Mouse (Mus musculus) stomach, embryonic 14.5 days (tissue): Measurements from ENCODE around the gene Sgms1. TPM values are rescaled to one million over a fixed set of nuclear protein-coding genes. Genes with fewer than 3 reads are reported as not detected.

Experiments
- ATAC-seq: fragments of 200-750 bp; cut with Nextera tagmentation; 2 replicates; pipeline ENCODE4 v1.8.0; 2017; ENCODE audit warnings: low read depth, moderate TSS enrichment; ENCODE audit not compliant: insufficient number of reproducible peaks, insufficient read depth, low FRiP score
- H3K27ac ChIP-seq: fragments of 300-500 bp; sonication (generic); 2 replicates; pipeline ENCODE4 v1.5.1; 2014; ENCODE audit warnings: mild to moderate bottlenecking, low read length, moderate library complexity, mixed read lengths
- H3K27me3 ChIP-seq: fragments of 300-500 bp; sonication (generic); 2 replicates; pipeline ENCODE4 v1.6.1; 2014; ENCODE audit warnings: low read length, control low read depth, mixed read lengths; ENCODE audit not compliant: control insufficient read depth, insufficient read depth
- H3K36me3 ChIP-seq: fragments of 300-500 bp; sonication (generic); 2 replicates; pipeline ENCODE4 v1.6.1; 2014; ENCODE audit warnings: mild to moderate bottlenecking, control low read depth, low read length, moderate library complexity, mixed read lengths; ENCODE audit not compliant: control insufficient read depth, insufficient read depth
- H3K4me1 ChIP-seq: fragments of 300-500 bp; sonication (generic); 2 replicates; pipeline ENCODE4 v1.6.1; 2014; ENCODE audit warnings: low read length, control low read depth, mixed read lengths; ENCODE audit not compliant: control insufficient read depth, insufficient read depth
- H3K4me2 ChIP-seq: fragments of 300-500 bp; sonication (generic); replicated peaks from 2 replicates; pipeline ENCODE4 v1.6.1; 2014; ENCODE audit warnings: low read depth, low read length, control low read depth
- H3K4me3 ChIP-seq: fragments of 300-500 bp; sonication (generic); 2 replicates; pipeline ENCODE4 v1.5.1; 2014; ENCODE audit warnings: low read depth, low read length, control low read depth
- H3K9ac ChIP-seq: fragments of 300-500 bp; sonication (generic); replicated peaks from 2 replicates; pipeline ENCODE4 v1.6.1; 2014; ENCODE audit warnings: low read depth, mild to moderate bottlenecking, control low read depth, low read length, moderate library complexity, mixed read lengths
- H3K9me3 ChIP-seq: fragments of 300-500 bp; sonication (generic); 2 replicates; pipeline ENCODE4 v1.6.1; 2016; ENCODE audit warnings: low read depth, low read length, control low read depth; ENCODE audit not compliant: control insufficient read depth
- WGBS: fragments of 180-500 bp; shearing (Covaris S2); extraction: QIAGEN DNeasy Blood & Tissue Kit; methylation state at CpG from one replicate; pipeline ENCODE4 v1.1.7; 2014; 5-methylcytosine and 5-hydroxymethylcytosine counted together
- polyA plus RNA-seq: library from polyadenylated mRNA; unstranded; fragments of >200 nt; fragmentation: Nextera tagmentation; extraction: Ambion mirVana; gene quantifications from 2 replicates; pipeline ENCODE4 v1.2.1, GENCODE M21; 2014

Gene Sgms1
- polyA plus RNA-seq, 1 experiment from 2014 or later = 50.9 TPM

- Histone ChIP-seq H3K4me2 (no peak overlapping the region), H3K9ac (no peak overlapping the region), H3K4me1 (peaks cover 1% of the 10 kb centered on the region; the same call in 1 of the 2 replicates), H3K4me3 (no peak overlapping the region), H3K27ac (no peak overlapping the region), H3K9me3 (no peaks in the 10 kb centered on the region), H3K36me3 (no peaks in the 10 kb centered on the region), H3K27me3 (no peaks in the 10 kb centered on the region)
- ATAC-seq = no peak
- WGBS = 83% methylated on average over 5 of the region's 5 CpGs
These were observed 215.0 kb downstream of the Sgms1 start for GRCm38 (mm10) chr19:32174561-32174960.

DNA sequence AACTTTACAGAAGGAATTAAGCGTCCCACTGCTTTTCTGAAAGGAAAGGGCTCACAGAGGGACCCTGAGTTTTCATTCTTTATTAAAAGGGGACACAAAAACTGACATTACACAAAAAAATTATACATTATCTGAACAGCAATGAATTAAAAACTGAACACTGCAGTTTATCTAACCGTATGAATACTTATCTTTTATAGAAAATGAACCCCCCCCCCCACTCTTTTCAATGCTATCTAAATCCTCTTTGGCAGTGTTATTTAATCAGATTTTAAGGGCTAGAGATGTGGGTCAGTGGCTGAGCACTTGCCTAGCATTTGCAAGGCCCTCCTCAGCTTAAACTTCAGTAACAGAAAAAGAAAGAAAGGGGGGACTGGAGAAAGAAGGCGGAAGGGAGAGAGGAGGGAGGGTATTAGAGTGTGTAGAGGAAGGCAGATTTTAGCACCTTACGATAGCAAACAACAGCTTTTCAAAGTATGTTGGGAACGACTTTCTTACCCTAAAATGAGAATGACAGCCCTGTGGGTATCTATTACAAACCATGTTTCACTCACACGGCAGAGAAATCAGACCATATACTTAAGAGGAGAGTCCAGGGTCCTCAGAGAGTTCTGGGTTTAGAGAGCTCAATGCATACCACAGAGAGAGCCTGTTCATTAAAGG lies 215.9 kb downstream of the Sgms1 start:
- no peak overlapping the region for H3K27ac ChIP-seq
- H3K27me3 ChIP-seq = no peaks in the 10 kb centered on the region
- H3K4me2 ChIP-seq = no peak overlapping the region
- H3K9me3 ChIP-seq = no peaks in the 10 kb centered on the region
- H3K9ac ChIP-seq = no peak overlapping the region
- H3K4me1 ChIP-seq = no peaks in the 10 kb centered on the region
- ATAC-seq = no peak
- WGBS = 70% methylated on average over 6 of the region's 6 CpGs
- H3K36me3 ChIP-seq = no peaks in the 10 kb centered on the region
- no peak overlapping the region for H3K4me3 ChIP-seq

DNA sequence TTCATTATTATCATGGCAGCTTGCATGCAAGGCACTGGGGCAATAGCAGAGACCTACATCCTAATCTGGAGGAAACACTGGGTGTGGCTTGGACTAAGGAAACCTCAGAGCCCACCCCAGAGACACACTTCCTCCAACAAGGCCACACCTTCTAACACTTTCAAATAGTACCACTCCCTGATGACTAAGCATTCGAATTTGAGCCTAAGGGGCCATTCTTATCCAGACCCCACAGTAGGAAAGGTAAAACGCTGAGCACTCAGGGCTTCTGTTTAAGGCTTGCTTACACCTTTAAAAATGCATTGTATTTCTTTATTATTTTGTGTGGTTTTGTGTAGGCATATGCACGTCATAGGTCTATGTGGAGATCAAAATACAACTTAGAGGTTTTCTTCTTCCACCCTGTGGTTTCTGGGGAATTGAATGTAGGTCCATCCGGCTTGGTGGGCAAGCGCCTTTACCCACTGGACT lies 217.0 kb downstream of the Sgms1 start:
- 82% methylated on average over 5 of the region's 5 CpGs for WGBS
- Histone ChIP-seq H3K27me3 (no peaks in the 10 kb centered on the region), H3K4me3 (no peak overlapping the region), H3K4me1 (no peaks in the 10 kb centered on the region), H3K9ac (no peak overlapping the region), H3K27ac (no peak overlapping the region), H3K36me3 (no peaks in the 10 kb centered on the region), H3K9me3 (no peaks in the 10 kb centered on the region), H3K4me2 (no peak overlapping the region)
- no peak for ATAC-seq

DNA sequence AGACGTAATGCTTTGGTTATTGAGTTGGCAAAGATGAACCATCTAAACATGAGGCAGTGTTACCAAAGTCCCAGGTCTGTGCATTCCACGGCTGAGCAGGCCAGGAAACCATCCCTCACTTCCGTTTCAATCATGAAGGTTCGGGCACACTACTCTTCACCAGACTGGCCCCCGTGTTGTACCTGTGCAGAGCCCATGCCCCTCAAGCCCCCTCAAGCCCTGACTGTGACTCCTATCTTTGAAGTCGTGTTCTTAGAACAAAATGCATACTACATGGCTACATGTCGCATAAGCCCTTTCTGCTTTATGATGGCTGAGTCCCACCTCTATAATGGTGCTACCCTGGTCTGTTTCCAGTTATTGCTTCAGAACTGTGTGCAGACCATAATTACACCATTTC lies 217.5 kb downstream of the Sgms1 start:
- no peak for ATAC-seq
- no peak overlapping the region for H3K9ac ChIP-seq
- no peaks in the 10 kb centered on the region for H3K9me3 ChIP-seq
- WGBS = 88% methylated on average over 7 of the region's 7 CpGs
- no peak overlapping the region for H3K27ac ChIP-seq
- no peaks in the 10 kb centered on the region for H3K36me3 ChIP-seq
- H3K4me2 ChIP-seq = no peak overlapping the region
- no peak overlapping the region for H3K4me3 ChIP-seq
- no peaks in the 10 kb centered on the region for H3K27me3 ChIP-seq
- no peaks in the 10 kb centered on the region for H3K4me1 ChIP-seq

DNA sequence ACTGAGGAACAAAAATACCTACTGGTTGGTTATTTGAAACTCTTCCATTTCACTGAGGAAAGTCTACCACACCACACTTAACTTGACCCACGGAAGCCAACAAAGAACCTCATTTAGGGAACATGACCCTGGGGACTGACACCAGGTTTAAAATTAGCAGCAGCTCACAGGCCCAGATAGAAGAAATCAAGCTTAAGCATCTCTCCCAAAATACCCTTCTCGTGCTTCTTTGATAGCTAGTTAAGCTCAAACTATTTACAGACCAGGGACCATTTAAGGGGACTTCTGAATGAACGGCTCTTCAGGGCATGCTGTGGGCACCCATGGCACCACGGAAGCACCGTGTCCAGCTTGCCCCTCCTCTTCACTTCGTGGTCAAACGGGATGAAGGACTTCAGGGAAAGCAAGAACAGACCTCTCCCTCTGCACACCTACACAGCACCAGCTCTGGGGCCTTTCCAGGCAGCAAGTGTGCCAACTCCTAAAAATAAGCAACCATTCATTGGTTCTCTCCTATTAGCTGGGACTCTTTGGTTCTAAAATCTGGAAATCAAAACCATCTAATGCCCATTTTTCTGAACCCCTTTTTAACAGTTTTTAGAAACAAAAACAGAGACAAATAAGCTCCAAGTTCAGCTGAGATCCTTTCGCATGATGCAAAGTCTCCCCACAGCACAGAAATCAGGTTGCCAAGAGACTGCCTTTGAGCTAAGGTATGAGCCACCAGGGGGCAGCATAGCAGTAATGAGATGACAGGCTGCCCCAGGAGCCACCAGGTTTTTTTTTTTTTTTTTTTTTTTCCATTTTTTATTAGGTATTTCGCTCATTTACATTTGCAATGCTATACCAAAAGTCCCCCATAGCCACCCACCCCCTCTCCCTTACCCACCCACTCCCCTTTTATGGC lies 219.6 kb downstream of the Sgms1 start:
- 80% methylated on average over 8 of the region's 9 CpGs for WGBS

GRCm38 (mm10) chr19:32168031-32168430 lies 221.5 kb downstream of the Sgms1 start:
- Histone ChIP-seq H3K36me3 (no peaks in the 10 kb centered on the region), H3K4me1 (no peaks in the 10 kb centered on the region), H3K4me3 (no peak overlapping the region), H3K4me2 (no peak overlapping the region), H3K9ac (no peak overlapping the region), H3K27ac (no peak overlapping the region), H3K9me3 (no peaks in the 10 kb centered on the region), H3K27me3 (no peaks in the 10 kb centered on the region)
- whole genome bisulfite sequencing = 93% methylated on average over 9 of the region's 9 CpGs
- no peak for ATAC-seq

More for the DNA sequence above, 219.6 kb downstream of the Sgms1 start:
- Histone ChIP-seq H3K4me1 (no peaks in the 10 kb centered on the region), H3K9me3 (no peaks in the 10 kb centered on the region), H3K27ac (no peak overlapping the region), H3K27me3 (no peaks in the 10 kb centered on the region), H3K4me3 (no peak overlapping the region), H3K9ac (no peak overlapping the region), H3K36me3 (no peaks in the 10 kb centered on the region), H3K4me2 (no peak overlapping the region)
- ATAC-seq = no peak

GRCm38 (mm10) chr19:32166823-32167605 lies 222.5 kb downstream of the Sgms1 start:
- WGBS = 88% methylated on average over 13 of the region's 13 CpGs
- H3K4me1 ChIP-seq = no peaks in the 10 kb centered on the region
- ATAC-seq = no peak
- no peaks in the 10 kb centered on the region for H3K27me3 ChIP-seq
- H3K9ac ChIP-seq = no peak overlapping the region
- H3K9me3 ChIP-seq = no peaks in the 10 kb centered on the region
- no peak overlapping the region for H3K27ac ChIP-seq
- no peak overlapping the region for H3K4me2 ChIP-seq
- H3K36me3 ChIP-seq = no peaks in the 10 kb centered on the region
- H3K4me3 ChIP-seq = no peak overlapping the region

GRCm38 (mm10) chr19:32165711-32166110 lies 223.8 kb downstream of the Sgms1 start:
- H3K36me3 ChIP-seq = no peaks in the 10 kb centered on the region
- no peaks in the 10 kb centered on the region for H3K9me3 ChIP-seq
- H3K4me2 ChIP-seq = no peak overlapping the region
- no peak overlapping the region for H3K4me3 ChIP-seq
- WGBS = 88% methylated on average over 6 of the region's 6 CpGs
- H3K27me3 ChIP-seq = no peaks in the 10 kb centered on the region
- no peak for ATAC-seq
- H3K4me1 ChIP-seq = no peaks in the 10 kb centered on the region
- H3K9ac ChIP-seq = no peak overlapping the region
- H3K27ac ChIP-seq = no peak overlapping the region
